ENCODE assay signal across 16 mouse cellular contexts in the genomic region with DNA sequence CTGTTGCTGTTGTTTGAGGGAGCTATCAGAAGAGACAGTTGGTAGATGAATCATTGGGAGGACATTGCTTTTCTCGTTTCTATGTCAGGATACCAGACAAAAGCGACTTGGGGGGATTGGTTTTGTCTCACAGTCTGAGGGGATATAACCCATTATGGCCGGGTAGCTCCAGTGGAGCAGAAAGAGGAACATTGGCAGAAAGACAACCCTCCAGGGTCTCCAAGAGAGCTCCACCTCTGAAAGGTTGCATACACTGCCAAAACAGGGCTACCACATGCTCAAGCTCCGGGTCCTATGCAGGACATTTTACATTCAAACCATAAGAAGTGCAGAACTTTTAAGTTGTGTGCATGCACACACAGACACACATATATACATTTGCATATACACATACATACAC. TPM values are rescaled to one million over a fixed set of nuclear protein-coding genes. Genes with fewer than 3 reads are reported as not detected.
"Had no signal": no experiment of that assay in that cellular context is flagged by ENCODE, and none has a peak within 500 bp of the region (broad histone marks: within the 10 kb centered on the region; RNA-seq: fewer than 3 reads in every experiment).

No protein-coding gene starts in this region.

- ATAC-seq: liver, embryonic 12.5 days; midbrain, embryonic 16.5 days had no signal

- DNase-seq: kidney, adult 8-10 months; kidney, postnatal 10 days; kidney, postnatal 36 days; layer of hippocampus, postnatal 36 days; liver; lung, adult 18-20 months; lung, postnatal 10 days; lung, postnatal 36 days; thymus, adult 18-20 months; thymus, postnatal 36 days had no signal

RNA-seq across cellular contexts. Expression of a gene that starts 56.9 kb away (rescaled TPM):
- total RNA-seq: layer of hippocampus, adult 8-10 months; layer of hippocampus, postnatal 10 days; layer of hippocampus, postnatal 36 days; left cerebral cortex, adult 2 months; left cerebral cortex, postnatal 14 days had no signal
